Mouse (Mus musculus): ENCODE results near the gene Haao. TPM values are rescaled to one million over a fixed set of nuclear protein-coding genes. Genes with fewer than 3 reads are reported as not detected.
A peak's percentile ranks its signal among the peaks of the same experiment; 100 is the strongest.

Haao gene
- polyA plus RNA-seq, 1 experiment from 2014 or later: 0.56 TPM

GRCm38 (mm10) chr17:83858413-83858812 is 10.7 kb upstream of the Haao start:
- H3K27ac ChIP-seq: no peak overlapping the region
- no peak overlapping the region for H3K4me3 ChIP-seq (ENCODE audit: inconsistent target)
- H3K79me2 ChIP-seq (ENCODE audit: inconsistent target): no peaks in the 10 kb centered on the region
- 90% methylated on average over 7 of the region's 7 CpGs for WGBS (ENCODE audit: missing documents)
- H3K36me3 ChIP-seq (ENCODE audit: inconsistent target): no peaks in the 10 kb centered on the region

GRCm38 (mm10) chr17:83854284-83854918 is 6.6 kb upstream of the Haao start:
- 77% methylated on average over 12 of the region's 12 CpGs for WGBS (ENCODE audit: missing documents)
- H3K27ac ChIP-seq: no peak overlapping the region
- no peak overlapping the region for H3K4me3 ChIP-seq (ENCODE audit: inconsistent target)
- H3K36me3 ChIP-seq (ENCODE audit: inconsistent target): no peaks in the 10 kb centered on the region
- no peaks in the 10 kb centered on the region for H3K79me2 ChIP-seq (ENCODE audit: inconsistent target)

GRCm38 (mm10) chr17:83853831-83854230 is 6.1 kb upstream of the Haao start:
- Histone ChIP-seq H3K27ac (no peak overlapping the region), H3K79me2 (ENCODE audit: inconsistent target) (no peaks in the 10 kb centered on the region), H3K36me3 (ENCODE audit: inconsistent target) (no peaks in the 10 kb centered on the region), H3K4me3 (ENCODE audit: inconsistent target) (no peak overlapping the region)
- 90% methylated on average over 3 of the region's 3 CpGs for WGBS (ENCODE audit: missing documents)

- H3K4me3 ChIP-seq (ENCODE audit: inconsistent target): no peak overlapping the region
- H3K36me3 ChIP-seq (ENCODE audit: inconsistent target): no peaks in the 10 kb centered on the region
- WGBS (ENCODE audit: missing documents): 75% methylated on average over 5 of the region's 5 CpGs
- H3K79me2 ChIP-seq (ENCODE audit: inconsistent target): no peaks in the 10 kb centered on the region
- H3K27ac ChIP-seq: no peak overlapping the region
Observed at GRCm38 (mm10) chr17:83850864-83851263, 3.1 kb upstream of the Haao start.

GRCm38 (mm10) chr17:83850458-83850857 is 2.7 kb upstream of the Haao start:
- no peak overlapping the region for H3K4me3 ChIP-seq (ENCODE audit: inconsistent target)
- H3K79me2 ChIP-seq (ENCODE audit: inconsistent target): no peaks in the 10 kb centered on the region
- H3K27ac ChIP-seq: no peak overlapping the region
- 23% methylated on average over 9 of the region's 9 CpGs for WGBS (ENCODE audit: missing documents)
- H3K36me3 ChIP-seq (ENCODE audit: inconsistent target): no peaks in the 10 kb centered on the region

GRCm38 (mm10) chr17:83849717-83850116 is 2.0 kb upstream of the Haao start:
- WGBS (ENCODE audit: missing documents): 78% methylated on average over 4 of the region's 5 CpGs
- Histone ChIP-seq H3K36me3 (ENCODE audit: inconsistent target) (no peaks in the 10 kb centered on the region), H3K79me2 (ENCODE audit: inconsistent target) (no peaks in the 10 kb centered on the region), H3K27ac (no peak overlapping the region), H3K4me3 (ENCODE audit: inconsistent target) (no peak overlapping the region)

GRCm38 (mm10) chr17:83849081-83849675 is 1.4 kb upstream of the Haao start:
- no peaks in the 10 kb centered on the region for H3K79me2 ChIP-seq (ENCODE audit: inconsistent target)
- H3K36me3 ChIP-seq (ENCODE audit: inconsistent target): no peaks in the 10 kb centered on the region
- no peak overlapping the region for H3K27ac ChIP-seq
- 87% methylated on average over 12 of the region's 12 CpGs for WGBS (ENCODE audit: missing documents)
- no peak overlapping the region for H3K4me3 ChIP-seq (ENCODE audit: inconsistent target)

- Histone ChIP-seq H3K36me3 (ENCODE audit: inconsistent target) (no peaks in the 10 kb centered on the region), H3K79me2 (ENCODE audit: inconsistent target) (no peaks in the 10 kb centered on the region), H3K4me3 (ENCODE audit: inconsistent target) (no peak overlapping the region), H3K27ac (no peak overlapping the region)
- 32% methylated on average over 4 of the region's 4 CpGs for WGBS (ENCODE audit: missing documents)
Observed at GRCm38 (mm10) chr17:83848482-83848881, 719 bp upstream of the Haao start.

- H3K36me3 ChIP-seq (ENCODE audit: inconsistent target): no peaks in the 10 kb centered on the region
- peak overlapping the region; percentile 29; the same call in 1 of the 2 replicates for H3K27ac ChIP-seq
- 61% methylated on average over 6 of the region's 6 CpGs for WGBS (ENCODE audit: missing documents)
- H3K79me2 ChIP-seq (ENCODE audit: inconsistent target): no peaks in the 10 kb centered on the region
- peak overlapping the region; percentile 1; the same call in 1 of the 2 replicates for H3K4me3 ChIP-seq (ENCODE audit: inconsistent target)
Observed at GRCm38 (mm10) chr17:83847100-83847499, 663 bp downstream of the Haao start.

- H3K36me3 ChIP-seq (ENCODE audit: inconsistent target): no peaks in the 10 kb centered on the region
- 20% methylated on average over 21 of the region's 21 CpGs for WGBS (ENCODE audit: missing documents)
Observed at GRCm38 (mm10) chr17:83846301-83847021, 1.3 kb downstream of the Haao start.

GRCm38 (mm10) chr17:83845538-83845937 is 2.2 kb downstream of the Haao start:
- Histone ChIP-seq H3K27ac (no peak overlapping the region), H3K36me3 (ENCODE audit: inconsistent target) (no peaks in the 10 kb centered on the region)
- 59% methylated on average over 8 of the region's 8 CpGs for WGBS (ENCODE audit: missing documents)

More at GRCm38 (mm10) chr17:83846301-83847021, 1.3 kb downstream of the Haao start:
- H3K4me3 ChIP-seq (ENCODE audit: inconsistent target): peak overlapping the region; percentile 1; the same call in 1 of the 2 replicates
- peak overlapping the region; percentile 29; the same call in 1 of the 2 replicates for H3K27ac ChIP-seq
- no peaks in the 10 kb centered on the region for H3K79me2 ChIP-seq (ENCODE audit: inconsistent target)

GRCm38 (mm10) chr17:83843780-83844179 is 4.0 kb downstream of the Haao start:
- no peak overlapping the region for H3K27ac ChIP-seq
- H3K79me2 ChIP-seq (ENCODE audit: inconsistent target): no peaks in the 10 kb centered on the region
- no peaks in the 10 kb centered on the region for H3K36me3 ChIP-seq (ENCODE audit: inconsistent target)
- H3K4me3 ChIP-seq (ENCODE audit: inconsistent target): no peak overlapping the region
- WGBS (ENCODE audit: missing documents): 94% methylated on average over 7 of the region's 7 CpGs

More at GRCm38 (mm10) chr17:83845538-83845937, 2.2 kb downstream of the Haao start:
- H3K79me2 ChIP-seq (ENCODE audit: inconsistent target): no peaks in the 10 kb centered on the region
- no peak overlapping the region for H3K4me3 ChIP-seq (ENCODE audit: inconsistent target)

GRCm38 (mm10) chr17:83841011-83841410 is 6.8 kb downstream of the Haao start:
- no peak overlapping the region for H3K4me3 ChIP-seq (ENCODE audit: inconsistent target)
- WGBS (ENCODE audit: missing documents): 97% methylated on average over 5 of the region's 5 CpGs

GRCm38 (mm10) chr17:83839132-83839531 is 8.6 kb downstream of the Haao start:
- WGBS (ENCODE audit: missing documents): 90% methylated on average over 9 of the region's 9 CpGs
- H3K27ac ChIP-seq: no peak overlapping the region
- H3K79me2 ChIP-seq (ENCODE audit: inconsistent target): no peaks in the 10 kb centered on the region
- no peaks in the 10 kb centered on the region for H3K36me3 ChIP-seq (ENCODE audit: inconsistent target)
- no peak overlapping the region for H3K4me3 ChIP-seq (ENCODE audit: inconsistent target)

More at GRCm38 (mm10) chr17:83841011-83841410, 6.8 kb downstream of the Haao start:
- H3K27ac ChIP-seq: no peak overlapping the region
- no peaks in the 10 kb centered on the region for H3K79me2 ChIP-seq (ENCODE audit: inconsistent target)
- H3K36me3 ChIP-seq (ENCODE audit: inconsistent target): no peaks in the 10 kb centered on the region

GRCm38 (mm10) chr17:83837659-83838190 is 10.0 kb downstream of the Haao start:
- H3K79me2 ChIP-seq (ENCODE audit: inconsistent target): no peaks in the 10 kb centered on the region
- 89% methylated on average over 8 of the region's 8 CpGs for WGBS (ENCODE audit: missing documents)
- no peak overlapping the region for H3K4me3 ChIP-seq (ENCODE audit: inconsistent target)
- no peaks in the 10 kb centered on the region for H3K36me3 ChIP-seq (ENCODE audit: inconsistent target)
- H3K27ac ChIP-seq: no peak overlapping the region

Data from macrophage (primary cell).